Mouse (Mus musculus) olfactory bulb, adult 2 months (tissue): ENCODE measurements around the gene Snx13.

Source experiments
- CTCF ChIP-seq: fragments of 200-500 bp; IDR thresholded peaks from 2 replicates; pipeline ENCODE4 v1.5.1; 2012; ENCODE audit warnings: low read depth, mild to moderate bottlenecking, low read length, moderate library complexity; ENCODE audit not compliant: insufficient read depth
- POLR2A ChIP-seq: fragments of 200-500 bp; IDR thresholded peaks from 2 replicates; pipeline ENCODE4 v1.6.1; 2012; ENCODE audit warnings: mild to moderate bottlenecking, low read depth, low read length, moderate library complexity; ENCODE audit not compliant: insufficient read depth

GRCm38 (mm10) chr12:35175938-35176337, 129.0 kb downstream of the Snx13 start:
- TF ChIP-seq CTCF (no peak), POLR2A (no peak)
